Mouse (Mus musculus) C2C12 (cell line): Measurements from ENCODE around the gene Cdk5.

Experiments used
- CTCF ChIP-seq: IDR thresholded peaks from one replicate; pipeline ENCODE4 v1.5.1; 2011; ENCODE audit not compliant: control insufficient read depth, insufficient read depth, insufficient read length
- MAX ChIP-seq: IDR thresholded peaks from one replicate; pipeline ENCODE4 v1.6.1; 2011; ENCODE audit warnings: mild to moderate bottlenecking, control low read depth

DNA sequence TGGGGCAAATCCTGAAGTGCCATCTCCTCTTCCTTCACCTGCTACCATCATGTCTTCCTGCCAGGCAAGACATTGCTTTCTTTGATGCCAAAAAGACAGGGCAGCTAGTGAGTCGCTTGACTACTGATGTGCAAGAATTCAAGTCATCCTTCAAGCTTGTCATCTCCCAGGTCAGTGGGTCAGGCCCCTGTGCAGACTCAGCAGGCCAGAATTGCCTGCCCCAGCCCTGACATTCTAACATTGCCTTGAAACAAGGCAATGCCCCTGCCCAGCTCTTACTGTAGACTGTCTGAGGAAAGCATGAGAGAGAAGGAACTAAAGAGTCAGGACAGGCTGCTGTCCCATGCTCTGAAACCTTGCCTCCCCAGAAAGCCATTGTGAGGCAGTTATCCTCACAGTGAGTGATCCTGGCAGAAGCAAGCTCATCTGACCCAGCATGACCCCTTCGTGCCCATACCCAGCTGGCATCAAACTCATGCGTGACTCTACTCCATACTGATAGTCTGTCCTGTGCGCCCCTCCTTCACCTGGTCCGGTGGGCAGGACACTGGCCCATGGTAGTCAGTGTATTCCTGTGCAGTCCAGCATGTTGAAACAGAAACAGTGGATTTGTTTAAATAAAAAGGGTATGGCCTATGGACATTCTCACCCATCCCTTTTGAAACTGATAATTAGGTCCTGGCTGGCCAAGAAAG lies 22.3 kb downstream of the Cdk5 start:
- TF ChIP-seq MAX (no peak), CTCF (no peak)
